Mouse (Mus musculus): ENCODE results near the gene Coro1c.

Coro1c gene

DNA sequence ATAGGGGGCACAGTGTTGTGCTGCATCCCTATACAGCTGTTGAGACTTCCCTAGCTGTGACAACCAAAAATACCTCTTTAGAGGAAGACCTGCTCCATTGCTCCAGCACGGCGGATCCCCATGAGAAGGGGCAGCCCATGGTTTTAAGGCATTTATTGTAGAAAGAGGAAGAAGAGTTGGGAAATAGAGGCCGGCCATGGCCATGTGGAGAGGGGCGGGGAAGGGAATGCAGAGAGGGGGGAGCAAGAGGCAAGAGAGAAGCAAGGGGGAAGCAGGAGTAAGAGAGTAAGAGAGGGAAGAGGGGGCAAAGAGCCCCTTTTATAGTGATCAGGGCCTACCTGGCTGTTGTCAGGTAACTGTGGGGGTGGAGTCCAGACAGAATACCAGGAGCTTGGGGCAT lies 98.4 kb downstream of the Coro1c start:
- in situ Hi-C loops (cut with MboI; ENCODE audit: low sequenced_read_pairs), result loop anchor here (5.0 to 25.0 kb wide), 2 partner anchors 33 to 448 kb away; partner anchors contain the start of gene Aym1

DNA sequence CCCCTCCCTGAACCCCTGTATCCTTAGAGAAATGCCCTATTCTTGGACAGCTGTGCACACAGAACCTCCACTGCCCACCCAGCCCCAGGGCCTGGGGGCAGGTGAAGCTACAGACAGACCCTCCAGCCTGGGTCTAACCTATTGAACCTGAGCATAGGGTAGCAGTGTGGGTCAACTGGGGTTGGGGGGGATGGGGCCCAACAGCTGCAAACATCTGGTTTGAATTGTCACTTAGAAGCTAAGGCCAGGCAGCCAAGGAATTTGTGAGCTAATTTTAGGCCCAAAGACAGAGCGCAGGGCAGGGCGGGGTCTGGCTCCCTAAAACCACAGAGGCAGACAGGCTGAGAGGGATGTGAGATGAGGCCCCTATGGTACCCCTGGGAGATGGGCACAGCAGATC lies 100.4 kb downstream of the Coro1c start:
- in situ Hi-C loops (cut with MboI; ENCODE audit: low sequenced_read_pairs), result loop anchor here (25.0 kb wide), 1 partner anchor 446 kb away; the partner anchor contains the start of gene Aym1

DNA sequence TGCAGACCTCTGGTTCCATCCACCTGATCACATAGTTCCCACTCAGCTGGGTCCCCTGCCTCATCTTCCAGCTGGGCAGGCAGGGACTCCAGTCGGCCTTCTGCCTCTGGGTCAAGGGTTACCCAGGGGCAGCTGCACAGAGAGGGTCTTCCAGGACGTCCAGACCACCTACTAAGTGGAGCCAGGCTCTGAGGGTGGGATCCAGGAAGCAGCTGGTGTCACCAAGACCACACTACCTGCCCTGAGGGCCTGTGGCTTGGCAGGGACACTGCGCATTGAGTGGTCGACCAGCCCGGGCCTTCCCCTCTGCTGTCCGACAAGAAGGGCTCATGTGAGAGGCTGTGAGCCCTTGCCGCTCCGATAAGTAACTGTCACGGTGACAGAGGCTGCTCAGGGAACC lies 100.8 kb downstream of the Coro1c start:
- in situ Hi-C loops (cut with MboI; ENCODE audit: low sequenced_read_pairs), result loop anchor here (25.0 kb wide), 1 partner anchor 445 kb away; the partner anchor contains the start of gene Aym1

DNA sequence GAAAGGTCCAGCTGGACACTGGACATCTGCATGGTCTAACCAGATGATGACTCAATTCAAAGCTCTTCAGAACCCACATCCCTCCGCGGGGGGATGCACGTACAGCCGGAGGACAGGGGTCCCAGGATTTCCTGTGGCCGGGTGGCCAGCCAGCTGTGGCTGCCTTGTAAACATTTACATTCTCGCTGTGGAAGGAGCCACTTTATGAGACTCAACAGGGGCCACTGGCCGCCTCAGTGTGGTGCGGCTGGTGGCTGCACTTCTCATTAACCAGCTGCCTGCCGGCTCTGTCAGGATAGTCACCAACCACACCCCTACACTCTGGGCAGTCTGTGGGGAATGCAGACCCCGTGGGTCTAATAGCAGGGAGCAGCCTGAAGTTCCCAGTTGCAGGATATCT lies 102.1 kb downstream of the Coro1c start:
- in situ Hi-C loops (cut with MboI; ENCODE audit: low sequenced_read_pairs), result loop anchor here (25.0 kb wide), 1 partner anchor 444 kb away; the partner anchor contains the start of gene Aym1

DNA sequence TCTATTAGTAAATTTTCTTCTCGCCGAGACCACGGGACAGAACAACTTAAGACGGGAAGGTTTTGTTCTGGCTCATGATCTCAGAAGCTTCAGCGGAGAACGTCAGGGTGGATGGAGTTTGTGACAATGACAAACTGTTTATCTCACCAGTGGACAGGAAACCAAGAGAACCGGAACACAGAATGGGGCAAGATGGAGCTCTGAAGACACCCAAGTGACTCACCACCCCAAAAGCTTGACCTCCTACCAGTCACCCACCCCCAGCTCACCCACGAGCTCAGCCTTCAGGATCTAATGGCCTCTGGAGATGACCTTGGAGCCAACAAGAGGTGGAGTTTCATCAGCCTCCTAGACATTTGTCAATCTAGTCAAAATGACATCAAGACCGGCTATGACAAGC lies 103.3 kb downstream of the Coro1c start:
- in situ Hi-C loops (cut with MboI; ENCODE audit: low sequenced_read_pairs), result loop anchor here (25.0 kb wide), 1 partner anchor 443 kb away; the partner anchor contains the start of gene Aym1

DNA sequence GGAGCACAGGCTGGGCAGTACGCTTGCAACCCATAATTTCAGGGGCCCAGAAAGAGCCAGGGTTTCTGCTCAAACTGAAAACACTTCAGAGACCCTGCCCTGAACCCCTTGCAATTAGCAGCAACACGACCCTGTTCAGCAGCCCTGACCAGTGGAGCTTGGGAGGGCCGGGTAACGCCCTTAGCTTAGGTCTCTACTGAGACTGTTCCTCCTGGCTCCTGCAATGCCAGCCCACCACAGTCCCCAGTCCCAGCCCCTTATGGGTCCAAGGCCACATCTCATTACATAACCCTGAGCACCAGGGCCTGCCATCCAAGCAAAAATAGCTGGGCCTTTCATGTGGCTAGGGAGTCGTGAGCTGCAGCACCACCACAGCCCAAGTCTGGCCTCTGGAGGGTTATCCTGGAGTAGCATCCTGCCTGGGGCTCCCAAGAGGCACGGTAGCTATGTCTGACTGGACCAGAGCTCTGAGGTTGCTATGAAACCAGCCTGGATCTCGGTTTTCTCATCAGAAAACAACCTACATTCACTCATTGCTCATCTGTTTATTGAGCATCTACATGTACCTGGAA lies 104.1 kb downstream of the Coro1c start:
- in situ Hi-C loops (cut with MboI; ENCODE audit: low sequenced_read_pairs), result loop anchor here (25.0 kb wide), 1 partner anchor 442 kb away; the partner anchor contains the start of gene Aym1

DNA sequence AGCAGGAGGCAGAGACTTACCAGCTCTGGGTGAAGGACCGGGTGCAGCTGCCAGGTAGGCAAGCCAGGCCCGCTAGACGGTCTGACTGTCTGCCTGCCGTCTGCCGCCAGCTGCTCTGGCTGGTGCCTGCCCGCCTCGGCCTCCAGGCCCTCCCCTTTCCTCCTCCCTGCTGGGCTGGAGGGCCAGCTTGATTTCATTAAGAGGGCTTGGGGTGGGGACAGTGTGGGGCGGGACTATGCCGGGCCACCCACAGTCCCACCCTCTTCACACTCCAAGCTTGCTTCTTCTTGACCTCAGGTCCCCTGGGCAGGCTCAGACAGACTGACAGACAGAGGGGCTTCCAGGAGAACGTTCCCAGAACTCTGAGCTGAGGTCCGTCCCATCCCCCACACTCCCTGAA lies 108.3 kb downstream of the Coro1c start, which contains the start of gene Tmem119:
Gene Tmem119, minus strand, starts transcription at position 237 of the 400 bp plus-strand sequence.
- in situ Hi-C loops (cut with MboI; ENCODE audit: low sequenced_read_pairs), result loop anchor here (25.0 kb wide), 1 partner anchor 438 kb away; the partner anchor contains the start of gene Aym1

DNA sequence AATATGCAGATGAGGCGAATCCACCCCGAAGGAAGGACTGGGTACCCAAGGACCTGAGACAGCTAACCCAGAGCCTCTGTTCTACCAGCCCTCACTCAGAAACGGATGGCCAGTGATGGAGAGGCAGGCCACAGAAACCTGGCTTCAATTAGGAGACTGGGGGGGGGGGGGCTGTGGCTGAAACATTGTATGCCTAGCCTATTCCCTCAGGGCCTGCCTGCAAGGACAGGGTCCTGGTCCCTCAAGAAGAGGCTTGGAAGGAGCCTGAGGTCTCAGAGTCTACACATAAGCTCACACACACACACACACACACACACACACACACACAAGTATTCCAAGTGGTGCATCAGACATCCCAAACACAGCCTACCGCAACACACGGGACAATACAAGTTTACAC lies 108.9 kb downstream of the Coro1c start:
- in situ Hi-C loops (cut with MboI; ENCODE audit: low sequenced_read_pairs), result loop anchor here (25.0 kb wide), 1 partner anchor 437 kb away; the partner anchor contains the start of gene Aym1

DNA sequence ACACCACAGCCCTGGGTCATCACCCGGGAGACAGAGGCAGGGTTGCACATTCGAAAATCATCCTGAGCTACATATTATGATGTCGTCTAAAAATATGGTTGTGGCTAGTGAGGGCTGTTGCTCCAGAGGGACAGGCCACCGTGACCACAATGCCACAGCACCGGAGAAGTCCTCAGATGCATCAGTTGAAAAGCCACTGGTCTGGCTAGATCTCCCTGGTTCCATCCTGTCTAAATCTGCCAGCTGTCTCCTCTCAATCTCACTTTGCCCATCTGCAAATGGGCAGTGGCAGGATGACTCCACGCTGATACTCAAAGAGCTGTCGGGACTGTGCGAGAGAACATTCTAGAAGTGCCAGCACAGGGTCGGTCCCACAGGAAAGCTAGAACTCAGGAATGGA lies 110.0 kb downstream of the Coro1c start:
- in situ Hi-C loops (cut with MboI; ENCODE audit: low sequenced_read_pairs), result no loop called here

DNA sequence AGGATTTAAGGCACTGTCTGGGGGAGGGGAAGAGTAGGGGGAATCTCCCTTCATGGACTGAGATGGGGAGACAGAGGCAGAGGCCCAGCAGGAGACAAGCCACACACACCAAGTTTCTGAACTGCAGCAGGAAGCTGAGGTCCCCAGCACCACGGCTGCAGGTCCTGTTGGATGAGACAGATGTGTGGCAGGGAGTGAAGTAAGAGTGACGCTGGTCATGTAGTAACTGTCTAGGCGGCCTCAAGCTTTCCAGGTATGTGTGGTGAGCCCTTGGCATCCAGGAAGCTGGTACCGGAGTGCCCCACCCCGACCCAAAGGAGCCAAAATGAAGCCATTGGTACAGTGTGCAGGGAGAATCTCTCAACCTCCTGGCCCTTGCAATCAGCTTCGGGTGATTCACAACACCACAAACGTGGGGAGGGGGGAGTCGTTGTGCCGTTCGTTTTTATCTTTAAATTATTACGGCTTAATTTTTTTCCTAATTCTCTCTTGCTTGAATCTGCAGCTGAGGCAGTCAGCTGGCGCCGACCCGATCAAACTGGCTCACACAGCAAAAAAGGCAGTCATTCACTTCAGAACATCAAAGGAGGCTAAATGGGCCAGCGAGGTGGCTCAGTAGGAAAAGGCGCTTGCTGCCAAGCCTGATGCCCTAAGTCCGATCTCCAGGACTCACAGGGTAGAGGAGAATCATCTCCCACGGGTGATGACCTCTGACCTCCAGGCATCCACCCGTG lies 111.2 kb downstream of the Coro1c start:
- in situ Hi-C loops (cut with MboI; ENCODE audit: low sequenced_read_pairs), result no loop called here

DNA sequence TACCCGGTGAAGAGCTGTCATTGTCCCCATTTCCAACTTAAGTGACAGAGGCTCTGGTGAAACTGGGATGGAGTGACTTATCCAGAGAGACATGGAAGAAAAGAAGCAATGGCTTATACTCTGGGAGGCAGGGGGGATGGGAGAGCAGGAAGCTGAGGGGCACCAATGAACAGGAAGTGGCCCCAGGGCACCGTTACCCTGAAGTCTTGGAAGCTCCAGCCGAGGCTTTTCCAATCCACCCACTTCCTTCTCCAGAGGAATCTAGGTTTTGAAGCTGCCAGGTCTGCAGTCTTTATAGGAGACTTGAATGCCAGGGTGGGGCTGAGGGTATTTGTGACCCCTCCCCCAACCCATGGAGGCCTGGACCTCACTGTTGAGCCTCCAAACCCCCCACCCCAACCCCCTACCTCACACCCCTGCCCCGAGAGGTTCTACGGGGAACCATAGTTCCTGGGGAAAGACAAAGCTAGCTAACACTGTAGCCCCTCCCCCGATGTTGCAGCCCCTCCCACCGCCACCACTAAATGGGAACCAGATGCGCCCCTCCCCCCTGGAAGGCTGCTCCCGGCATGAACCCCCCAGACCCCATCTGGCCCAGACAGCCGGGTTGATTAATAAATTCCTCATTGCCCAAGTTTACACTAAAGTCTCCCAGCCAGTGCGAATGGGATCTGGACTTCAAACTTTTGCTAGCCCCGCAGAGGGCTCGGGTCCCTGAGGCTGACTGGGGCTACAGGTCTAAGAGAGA lies 112.0 kb downstream of the Coro1c start:
- in situ Hi-C loops (cut with MboI; ENCODE audit: low sequenced_read_pairs), result no loop called here

All from CH12F3 (cell line).